Mouse (Mus musculus): ENCODE measurements around the gene Slc35b1.

The Slc35b1 gene

GRCm38 (mm10) chr11:95365596-95365995 is 18.9 kb upstream of the Slc35b1 start:
- in situ Hi-C loops (cut with MboI, MseI), result loop anchor here (5.0 kb wide), 1 partner anchor 43 kb away; no protein-coding TSS in a partner anchor

DNA sequence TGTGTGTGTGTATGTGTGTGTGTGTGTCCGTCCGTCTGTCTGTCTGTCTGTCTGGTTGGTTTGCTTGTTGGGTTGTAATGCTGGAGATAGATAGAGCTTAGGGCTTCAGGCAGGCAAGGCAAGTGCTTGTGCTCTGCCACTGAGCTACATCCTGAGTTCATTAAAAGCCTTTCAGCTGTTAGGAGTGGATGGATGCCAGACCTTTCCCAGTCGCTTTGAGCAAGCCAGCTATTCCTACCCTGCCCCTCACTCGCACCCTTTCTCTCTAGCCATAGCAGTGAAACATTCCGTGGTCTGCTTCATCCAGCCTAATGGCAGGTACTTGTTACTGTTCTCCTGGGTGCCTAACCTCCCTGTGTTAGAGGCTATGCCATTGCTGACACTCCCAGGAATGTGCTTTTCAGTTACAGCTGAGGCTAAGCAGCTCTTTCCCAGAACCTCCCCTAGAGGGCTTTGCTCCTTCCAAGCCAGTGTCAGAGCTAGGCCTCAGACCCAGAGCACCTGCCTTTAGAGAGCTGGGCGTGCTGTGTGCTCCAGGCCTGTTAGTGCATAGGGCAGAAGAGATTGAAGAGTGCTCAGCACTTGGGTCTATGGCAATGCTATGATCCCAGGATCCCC is 18.1 kb upstream of the Slc35b1 start:
- in situ Hi-C loops (cut with MboI, MseI), result loop anchor here (5.0 kb wide), 1 partner anchor 44 kb away; no protein-coding TSS in a partner anchor

GRCm38 (mm10) chr11:95367011-95367735 is 17.3 kb upstream of the Slc35b1 start:
- in situ Hi-C loops (cut with MboI, MseI), result loop anchor here (5.0 kb wide), 1 partner anchor 45 kb away; no protein-coding TSS in a partner anchor

- in situ Hi-C loops (cut with MboI, MseI), result loop anchor here (5.0 kb wide), 1 partner anchor 46 kb away; no protein-coding TSS in a partner anchor
Observed at GRCm38 (mm10) chr11:95368231-95368823, 16.2 kb upstream of the Slc35b1 start.

DNA sequence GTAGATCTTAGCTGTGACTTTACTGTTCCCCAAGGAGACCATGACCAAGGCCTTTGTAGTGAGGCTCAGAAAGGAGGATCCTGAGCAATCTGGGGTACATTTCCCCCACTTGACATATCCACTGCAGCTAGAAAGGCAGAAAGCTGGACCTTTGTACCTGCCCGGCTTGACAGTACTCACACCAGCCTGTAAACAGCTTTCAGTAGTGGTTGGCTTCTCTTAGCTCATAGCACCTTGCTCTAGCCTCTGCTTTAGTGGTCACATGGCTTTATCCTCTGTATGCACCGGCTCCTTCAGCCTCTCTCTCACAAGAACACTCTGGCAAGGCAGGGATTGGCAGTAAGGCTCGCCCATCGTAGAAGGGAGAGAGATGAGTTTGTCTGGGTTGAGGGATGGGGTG is 15.6 kb upstream of the Slc35b1 start:
- in situ Hi-C loops (cut with MboI, MseI), result loop anchor here (5.0 kb wide), 1 partner anchor 47 kb away; no protein-coding TSS in a partner anchor

GRCm38 (mm10) chr11:95369964-95370890 is 14.3 kb upstream of the Slc35b1 start:
- in situ Hi-C loops (cut with MboI, MseI), result loop anchor here (5.0 kb wide), 1 partner anchor 48 kb away; no protein-coding TSS in a partner anchor

DNA sequence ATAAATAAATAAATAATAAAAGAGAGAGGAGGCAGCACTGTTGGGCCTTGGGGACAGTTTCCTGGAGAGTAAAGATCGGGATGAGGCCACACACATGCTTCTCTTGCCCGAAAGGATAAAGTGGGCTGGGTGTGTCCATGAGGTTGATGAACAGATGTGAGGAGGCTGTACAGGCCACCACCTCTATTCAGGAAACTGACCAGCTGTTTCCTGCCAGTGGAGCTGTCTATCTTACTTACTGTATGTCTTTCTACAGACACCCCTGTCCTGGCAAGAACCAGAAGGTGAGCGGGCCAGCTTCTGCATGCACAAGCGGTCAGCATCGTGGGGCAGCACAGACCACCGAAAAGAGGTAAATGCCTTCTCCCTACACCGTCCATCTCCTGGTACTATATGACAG is 13.3 kb upstream of the Slc35b1 start:
- in situ Hi-C loops (cut with MboI, MseI), result no loop called here

DNA sequence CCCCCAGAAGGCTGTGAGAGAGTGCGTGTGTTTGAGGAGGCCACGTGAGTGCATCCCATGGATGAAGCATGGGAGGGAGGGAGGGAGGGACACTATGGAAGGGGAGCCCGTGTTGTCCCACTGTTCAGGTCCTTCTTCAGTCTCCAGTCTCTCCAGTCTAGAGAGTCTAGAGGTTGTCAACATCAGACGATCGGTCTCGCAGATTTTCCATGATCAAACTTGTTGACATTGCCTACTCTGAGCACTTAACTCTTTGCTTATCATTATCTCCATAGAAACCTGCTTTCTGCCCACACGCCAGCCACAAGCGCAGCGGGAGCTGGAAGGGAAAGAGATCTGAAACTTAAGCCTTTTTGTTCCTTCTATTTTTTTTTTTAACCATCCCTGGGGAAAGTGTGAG is 5.6 kb upstream of the Slc35b1 start:
- in situ Hi-C loops (cut with MboI, MseI), result no loop called here

GRCm38 (mm10) chr11:95379552-95379951 is 4.9 kb upstream of the Slc35b1 start:
- in situ Hi-C loops (cut with MboI, MseI), result no loop called here

DNA sequence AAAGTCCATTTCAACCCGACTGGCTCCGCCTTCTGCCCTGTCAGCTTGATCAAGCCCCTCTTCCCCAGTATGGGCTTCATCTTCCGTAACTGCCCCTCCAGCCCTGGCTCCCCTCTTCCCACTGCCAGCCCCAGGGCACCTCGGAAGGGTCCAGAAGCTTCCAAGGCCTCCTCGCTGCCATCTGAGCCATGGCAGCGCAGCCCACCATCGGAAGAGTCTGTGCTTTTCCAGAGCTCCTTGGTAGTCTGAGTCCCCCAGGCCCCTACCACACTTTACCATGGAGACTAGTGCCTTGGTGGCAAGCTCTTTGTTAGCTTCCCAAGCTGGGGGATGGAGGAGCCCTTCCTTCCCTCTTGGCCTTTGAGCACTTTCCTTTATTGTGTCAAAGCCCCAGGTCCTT is 3.8 kb upstream of the Slc35b1 start:
- in situ Hi-C loops (cut with MboI, MseI), result no loop called here

- in situ Hi-C loops (cut with MboI, MseI), result no loop called here
Observed at GRCm38 (mm10) chr11:95381146-95381545, 3.3 kb upstream of the Slc35b1 start.

DNA sequence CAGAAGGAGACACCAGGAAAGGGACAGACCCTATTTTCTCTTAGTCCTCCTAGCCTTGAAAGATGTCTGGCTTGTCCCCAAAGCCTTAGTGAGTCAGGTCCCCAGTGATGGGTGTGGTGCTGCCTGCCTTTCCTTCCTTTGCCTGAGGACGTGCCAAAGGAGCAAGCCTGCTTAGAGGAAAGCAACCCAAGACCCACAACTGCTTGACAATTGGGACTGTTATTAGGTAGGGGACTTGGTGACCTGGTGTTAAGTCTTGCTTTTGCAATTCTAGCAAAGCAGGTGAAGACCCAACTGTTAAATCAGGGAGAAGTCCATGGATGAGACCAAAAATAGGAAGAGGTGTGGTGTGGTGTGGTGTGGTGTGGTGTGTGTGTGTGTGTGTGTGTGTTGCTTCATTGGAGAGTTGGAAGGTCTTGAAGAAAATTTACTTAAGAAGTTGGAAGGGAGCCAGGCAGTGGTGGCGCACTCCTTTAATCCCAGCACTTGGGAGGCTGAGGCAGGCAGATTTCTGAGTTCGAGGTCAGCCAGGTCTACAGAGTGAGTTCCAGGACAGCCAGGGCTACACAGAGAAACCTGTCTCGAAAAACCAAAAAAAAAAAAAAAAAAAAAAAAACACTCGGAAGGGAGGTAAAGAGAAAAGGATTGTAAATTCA is 1.0 kb upstream of the Slc35b1 start:
- in situ Hi-C loops (cut with MboI, MseI), result no loop called here

DNA sequence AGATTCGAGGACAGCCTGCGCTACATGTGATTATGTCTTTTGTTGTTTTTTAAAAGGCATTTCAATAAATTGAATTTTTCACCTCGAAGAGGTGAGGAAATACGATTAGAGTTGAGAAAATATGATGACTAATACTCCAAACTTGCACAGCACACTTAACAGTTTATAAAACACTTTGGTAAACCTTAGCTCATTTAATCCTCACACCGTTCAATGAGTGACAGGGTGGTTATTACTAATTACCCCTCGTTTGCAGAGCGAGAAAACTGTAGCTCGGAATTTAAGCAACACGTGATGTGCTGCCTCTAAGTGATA is 531 bp upstream of the Slc35b1 start:
- in situ Hi-C loops (cut with MboI, MseI), result no loop called here

DNA sequence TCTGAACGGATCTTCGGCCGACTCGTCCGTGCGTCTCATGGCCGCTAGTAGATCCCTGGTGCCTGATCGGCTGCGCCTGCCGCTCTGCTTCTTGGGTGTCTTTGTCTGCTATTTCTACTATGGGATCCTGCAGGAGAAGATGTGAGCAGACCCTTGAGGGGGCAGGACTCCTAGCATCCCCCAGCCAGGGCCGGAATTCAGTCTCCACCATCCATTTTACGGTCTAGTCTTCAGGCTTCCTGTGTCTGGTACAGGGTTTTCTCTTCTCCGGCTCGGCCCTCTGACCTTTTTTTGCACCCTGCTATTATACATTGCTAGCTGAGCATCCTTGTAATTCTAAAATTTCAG is 455 bp downstream of the Slc35b1 start:
- in situ Hi-C loops (cut with MboI, MseI), result loop anchor here (5.0 kb wide), 1 partner anchor 37 kb away; no protein-coding TSS in a partner anchor

GRCm38 (mm10) chr11:95387354-95387753 is 2.9 kb downstream of the Slc35b1 start:
- in situ Hi-C loops (cut with MboI, MseI), result loop anchor here (5.0 kb wide), 1 partner anchor 35 kb away; no protein-coding TSS in a partner anchor

GRCm38 (mm10) chr11:95389006-95389405 is 4.5 kb downstream of the Slc35b1 start:
- in situ Hi-C loops (cut with MboI, MseI), result loop anchor here (5.0 kb wide), 1 partner anchor 33 kb away; no protein-coding TSS in a partner anchor

DNA sequence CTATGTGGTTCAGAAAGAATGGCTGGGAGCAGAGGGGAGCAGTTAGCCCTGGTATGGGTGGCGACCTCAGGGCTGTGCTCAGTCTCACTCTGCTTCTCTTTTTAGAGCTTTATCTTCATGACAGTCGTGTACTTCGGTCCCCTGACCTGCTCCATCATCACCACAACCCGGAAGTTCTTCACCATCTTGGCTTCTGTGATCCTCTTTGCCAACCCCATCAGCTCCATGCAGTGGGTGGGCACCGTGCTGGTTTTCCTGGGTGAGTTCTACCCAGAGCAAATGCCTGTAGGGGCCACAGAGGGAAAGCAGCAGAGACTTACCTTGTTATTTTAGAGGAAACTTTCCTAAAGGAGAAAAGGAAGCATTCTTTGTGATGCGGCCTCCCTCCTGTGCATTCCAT is 5.9 kb downstream of the Slc35b1 start:
- in situ Hi-C loops (cut with MboI, MseI), result no loop called here

DNA sequence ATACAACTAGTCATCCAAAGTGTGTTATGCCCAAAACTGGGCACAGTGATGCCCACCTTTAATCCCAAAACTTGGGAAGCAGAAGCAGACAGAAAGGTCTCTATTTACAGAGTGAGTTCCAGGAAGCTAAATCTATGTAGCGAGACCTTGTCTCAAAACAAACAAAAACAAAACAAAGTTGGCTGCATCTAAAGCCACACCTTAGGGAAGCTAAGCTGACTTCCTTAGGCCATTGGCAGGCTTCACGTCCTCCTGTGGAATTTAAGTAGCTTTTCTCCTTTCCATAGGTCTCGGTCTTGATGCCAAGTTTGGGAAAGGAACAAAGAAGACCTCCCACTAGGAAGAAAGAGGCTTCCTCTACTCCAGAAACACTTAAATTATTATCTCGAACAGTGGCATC is 6.7 kb downstream of the Slc35b1 start:
- in situ Hi-C loops (cut with MboI, MseI), result no loop called here

DNA sequence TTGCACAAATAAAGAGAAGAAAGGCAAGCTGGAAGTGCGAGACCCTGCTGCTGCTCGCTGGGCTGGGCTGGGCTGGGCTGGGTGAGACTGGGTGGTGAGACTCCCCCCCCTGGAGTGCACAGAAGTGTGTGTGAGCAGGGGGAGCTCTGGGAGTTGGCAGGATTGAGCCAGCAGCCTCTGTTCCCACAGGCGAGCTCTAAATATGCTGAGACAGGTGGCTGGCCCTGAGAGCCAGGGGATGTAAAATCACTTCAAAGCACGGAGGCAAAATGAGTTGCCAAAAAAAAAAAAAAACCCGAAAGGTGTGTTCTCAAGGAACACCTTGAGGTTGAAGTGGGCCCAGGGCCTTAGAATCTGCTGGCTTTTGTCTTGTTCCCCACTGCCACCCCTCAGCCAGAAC is 7.3 kb downstream of the Slc35b1 start:
- in situ Hi-C loops (cut with MboI, MseI), result no loop called here

GRCm38 (mm10) chr11:95392223-95392667 is 7.8 kb downstream of the Slc35b1 start:
- in situ Hi-C loops (cut with MboI, MseI), result no loop called here

Measured in regulatory T cell (primary cell).